Mouse (Mus musculus) Patski (cell line): Measurements from ENCODE around the gene Frmpd4. TPM values are rescaled to one million over a fixed set of nuclear protein-coding genes. Genes with fewer than 3 reads are reported as not detected.

Experiments used
- ATAC-seq: fragments of 100-300 bp; one replicate; pipeline ENCODE4 v1.8.0; 2021
- CTCF ChIA-PET: fragments of 350-600 bp; sonication (Branson Sonifier 250); formaldehyde crosslinking; loops from one replicate; lab custom pipeline; 2022; ENCODE audit warnings: inconsistent platforms; lab: Charles Lee
- POLR2A ChIA-PET: fragments of 350-600 bp; sonication (Branson Sonifier 250); formaldehyde crosslinking; loops from one replicate; lab custom pipeline; 2022; ENCODE audit warnings: antibody characterized with exemption, inconsistent platforms; lab: Charles Lee
- DNase-seq: peaks from one replicate; pipeline ENCODE4 v3.0.0-alpha.2; 2011; ENCODE audit warnings: low read depth, low spot score
- H3K27me3 ChIP-seq: fragments of 371-371 bp; one replicate; pipeline ENCODE4 v1.5.1; 2021
- CTCF ChIP-seq: fragments of 100-300 bp; IDR thresholded peaks from one replicate; pipeline ENCODE4 v1.5.1; 2021
- in situ Hi-C: fragments of 300-500 bp; cut with MboI; formaldehyde crosslinking; loops from 3 replicates; pipeline ENCODE4 v1.11.1; 2018; ENCODE audit warnings: low pct_unique_long_range_greater_than_20kb, mixed read lengths
- polyA plus RNA-seq: library from polyadenylated mRNA; unstranded; gene quantifications from one replicate; pipeline ENCODE4 v1.2.3, GENCODE M21; 2021

Gene Frmpd4
- 0.26 TPM for polyA plus RNA-seq

DNA sequence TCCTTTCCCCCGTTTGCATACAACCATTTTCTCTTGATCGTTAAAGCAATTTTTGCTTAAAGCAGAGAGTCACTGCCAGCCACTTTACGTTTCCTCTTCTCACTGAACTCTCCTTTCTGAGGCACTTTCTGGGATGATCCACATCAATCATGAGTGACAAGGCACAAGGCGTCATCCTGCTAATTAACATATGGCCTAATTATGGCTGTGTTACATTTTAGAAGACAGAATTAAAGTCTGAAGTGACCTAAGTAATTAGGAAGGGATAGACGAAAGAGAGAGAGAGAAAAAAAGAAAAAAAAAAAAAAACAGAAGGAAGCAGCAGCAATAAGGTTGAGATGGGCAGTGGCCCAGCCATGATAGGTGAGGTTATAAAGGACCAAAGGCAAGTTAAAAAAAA, at the start of gene Frmpd4:
Gene Frmpd4, minus strand, starts transcription at position 101 of the 400 bp plus-strand sequence.
- DNase-seq (no peak), ATAC-seq (no peak)
- CTCF ChIA-PET, result no interaction called here
- in situ Hi-C loops, result no loop called here
- POLR2A ChIA-PET, result no interaction called here
- TF ChIP-seq CTCF, result no peak
- peaks cover 3% of the 10 kb centered on the region for H3K27me3 ChIP-seq

DNA sequence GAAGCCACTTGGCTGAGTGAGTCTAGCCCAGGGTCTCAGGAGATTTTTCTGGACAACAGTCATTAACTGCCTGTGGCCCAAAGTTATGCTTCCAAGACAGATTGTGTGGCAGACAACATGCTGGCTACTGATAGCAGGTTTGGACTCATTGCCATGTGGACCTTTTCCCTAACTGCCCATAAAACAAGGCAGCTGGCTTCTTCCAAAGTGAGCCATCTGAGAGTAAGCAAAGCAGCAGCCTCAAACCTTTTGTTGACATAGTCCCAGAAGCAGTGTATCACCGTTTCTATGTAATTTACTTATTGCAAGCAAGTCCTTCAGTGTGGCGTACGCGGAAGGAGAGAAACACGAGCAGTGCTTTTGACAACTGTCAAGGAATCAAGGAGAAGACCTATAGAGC, 18.2 kb upstream of the Frmpd4 start:
- ATAC-seq (no peak), DNase-seq (no peak)
- in situ Hi-C loops, result no loop called here
- peaks cover 60% of the 10 kb centered on the region for H3K27me3 ChIP-seq
- ChIA-PET POLR2A (no interaction called here), CTCF (interaction anchor here (1.2 kb wide), 1 partner anchor 11 kb away, joined by 3 read pairs; no protein-coding TSS in a partner anchor)
- no peak for TF ChIP-seq CTCF

DNA sequence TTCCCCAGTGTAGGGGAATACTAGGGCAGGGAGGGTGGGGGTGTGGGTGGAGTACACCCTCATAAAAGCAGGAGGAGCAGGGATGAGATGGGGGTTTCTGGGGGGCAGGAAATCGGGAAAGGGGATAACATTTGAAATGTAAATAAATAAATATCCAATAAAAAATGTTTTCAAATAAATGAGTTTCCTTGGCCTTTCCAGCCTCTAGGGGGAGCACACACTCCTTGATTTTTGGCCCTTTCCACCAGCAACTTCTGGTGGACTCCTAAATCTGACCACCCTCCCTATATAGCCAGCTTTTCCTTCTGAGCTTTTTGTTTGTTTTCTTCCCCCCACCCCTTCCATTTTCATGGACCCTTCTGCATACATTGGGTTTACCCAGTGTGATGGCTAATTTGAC, 7.3 kb upstream of the Frmpd4 start:
- DNase-seq (no peak), ATAC-seq (no peak)
- in situ Hi-C loops, result no loop called here
- ChIA-PET POLR2A (no interaction called here), CTCF (interaction anchor here (1.1 to 1.5 kb wide), 2 partner anchors 9 to 11 kb away, joined by 3 to 4 read pairs; no protein-coding TSS in a partner anchor)
- TF ChIP-seq CTCF, result peak; percentile 46
- peaks cover 16% of the 10 kb centered on the region for H3K27me3 ChIP-seq

DNA sequence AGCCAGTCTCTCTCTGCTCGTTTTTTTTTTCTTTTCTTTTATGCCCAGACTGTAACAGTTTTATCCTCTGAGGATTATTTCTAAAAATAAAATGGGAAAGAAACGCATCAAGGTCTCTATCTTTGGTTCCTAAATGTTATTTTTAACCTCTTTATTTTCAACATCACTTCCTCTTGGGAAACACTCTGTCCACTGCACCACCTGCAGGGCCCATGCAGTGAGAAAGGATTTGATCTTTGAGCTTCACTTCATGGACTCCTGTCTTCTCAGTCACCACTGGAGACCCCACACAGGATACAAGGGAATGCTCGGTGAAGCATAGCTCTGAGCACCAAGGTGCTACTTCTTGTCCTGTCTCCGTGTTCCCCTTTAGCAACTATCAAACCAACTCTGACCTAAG, 5.2 kb downstream of the Frmpd4 start:
- DNase-seq, result no peak
- ATAC-seq, result no peak
- no peak for TF ChIP-seq CTCF
- CTCF ChIA-PET, result no interaction called here
- in situ Hi-C loops, result no loop called here
- POLR2A ChIA-PET, result no interaction called here
- H3K27me3 ChIP-seq, result peaks cover 13% of the 10 kb centered on the region

DNA sequence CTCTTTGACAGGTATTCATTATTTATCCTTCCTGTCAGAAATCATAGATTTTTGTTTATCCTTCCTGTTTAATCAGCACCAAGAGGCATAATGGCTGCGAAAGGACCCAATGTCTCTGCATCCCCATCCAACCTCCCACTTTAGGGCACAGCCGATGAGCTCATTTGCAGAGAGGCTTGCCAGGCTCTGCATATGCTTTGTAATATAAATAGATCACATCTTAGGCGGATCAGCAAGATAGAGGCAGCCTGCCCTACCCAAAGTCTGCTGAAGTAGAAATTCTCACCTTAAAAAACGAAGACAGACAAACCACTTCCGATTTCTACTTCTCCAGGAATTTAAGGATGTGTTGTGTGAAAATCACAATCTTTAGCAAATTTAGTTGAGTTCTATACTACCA, 7.8 kb downstream of the Frmpd4 start:
- peaks cover 25% of the 10 kb centered on the region for H3K27me3 ChIP-seq
- ChIA-PET CTCF (no interaction called here), POLR2A (no interaction called here)
- in situ Hi-C loops, result no loop called here
- ATAC-seq (no peak), DNase-seq (no peak)
- no peak for TF ChIP-seq CTCF

DNA sequence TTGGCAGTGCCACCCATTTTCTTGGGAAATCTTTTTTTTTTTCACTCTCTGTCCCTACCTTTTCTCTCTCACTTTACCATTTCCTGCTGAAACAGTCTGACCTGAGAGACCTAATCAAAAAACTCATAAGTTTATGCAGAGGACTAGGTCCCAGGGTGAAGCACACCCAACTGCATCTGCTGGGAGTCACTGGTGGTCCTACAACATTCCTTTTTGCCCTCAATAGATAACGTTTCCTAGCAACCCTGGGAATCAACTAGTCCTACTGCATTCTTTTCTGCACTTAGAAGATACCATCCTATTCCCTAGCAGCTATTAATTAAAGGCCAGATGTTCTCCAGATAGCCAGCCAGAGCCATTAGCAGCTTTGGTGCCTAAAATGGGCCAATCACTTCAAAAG, 71.8 kb downstream of the Frmpd4 start:
- H3K27me3 ChIP-seq, result no peaks in the 10 kb centered on the region
- DNase-seq, result no peak
- POLR2A ChIA-PET, result interaction anchor here (0.7 kb wide), 1 partner anchor 402 kb away, joined by 3 read pairs; no protein-coding TSS in a partner anchor
- no peak for TF ChIP-seq CTCF
- CTCF ChIA-PET, result interaction anchor here (1.0 to 1.2 kb wide), 2 partner anchors 13 to 20 kb away, joined by 3 read pairs; no protein-coding TSS in a partner anchor
- no peak for ATAC-seq
- in situ Hi-C loops, result no loop called here

DNA sequence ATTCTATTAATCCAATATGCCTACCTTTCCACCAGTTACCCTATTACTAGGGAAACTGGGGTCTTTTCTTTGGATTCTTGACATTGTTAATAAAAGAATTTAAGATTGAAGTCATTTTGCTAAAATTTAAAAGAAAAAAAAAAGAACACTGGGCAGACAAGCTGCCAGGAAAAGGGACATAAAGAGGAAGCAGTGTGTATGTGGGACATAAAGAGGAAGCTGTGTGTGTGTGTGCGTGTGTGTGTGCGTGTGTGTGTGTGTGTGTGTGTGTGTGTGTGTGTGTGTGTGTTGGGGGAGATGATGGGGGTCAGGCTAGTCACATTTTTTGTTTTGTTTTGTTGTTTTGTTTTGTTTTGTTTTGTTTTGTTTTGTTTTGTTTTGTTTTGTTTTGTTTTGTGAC, 121.8 kb downstream of the Frmpd4 start:
- DNase-seq, result no peak
- POLR2A ChIA-PET, result no interaction called here
- in situ Hi-C loops, result no loop called here
- ATAC-seq, result no peak
- CTCF ChIA-PET, result no interaction called here
- peaks cover 18% of the 10 kb centered on the region for H3K27me3 ChIP-seq
- no peak for TF ChIP-seq CTCF

DNA sequence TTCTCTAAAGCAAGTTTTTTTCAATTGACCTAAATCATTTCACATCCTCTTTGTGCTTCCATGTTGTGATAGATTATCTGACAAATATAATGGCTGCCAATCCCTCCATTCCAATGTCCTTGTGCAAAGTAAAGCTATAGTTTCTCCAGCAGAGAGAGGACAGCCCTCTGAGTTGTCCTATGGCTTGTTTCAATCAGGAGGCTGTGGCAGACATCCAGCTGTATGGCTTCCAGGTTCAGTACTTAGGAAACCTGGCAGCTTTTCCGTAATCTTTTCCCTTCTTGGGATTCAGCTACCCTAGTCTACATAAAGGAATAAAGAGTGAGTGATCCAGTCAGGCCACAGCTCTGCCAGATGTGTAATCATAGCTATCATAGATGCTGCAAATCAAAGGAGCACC, 145.8 kb downstream of the Frmpd4 start:
- ChIA-PET POLR2A (interaction anchor here (1.1 kb wide), 1 partner anchor 9 kb away, joined by 3 read pairs; no protein-coding TSS in a partner anchor), CTCF (interaction anchor here (1.3 kb wide), 2 partner anchors 8 to 9 kb away, joined by 3 to 4 read pairs; no protein-coding TSS in a partner anchor)
- H3K27me3 ChIP-seq, result peaks cover 18% of the 10 kb centered on the region
- ATAC-seq, result no peak
- no peak for TF ChIP-seq CTCF
- in situ Hi-C loops, result no loop called here
- no peak for DNase-seq

DNA sequence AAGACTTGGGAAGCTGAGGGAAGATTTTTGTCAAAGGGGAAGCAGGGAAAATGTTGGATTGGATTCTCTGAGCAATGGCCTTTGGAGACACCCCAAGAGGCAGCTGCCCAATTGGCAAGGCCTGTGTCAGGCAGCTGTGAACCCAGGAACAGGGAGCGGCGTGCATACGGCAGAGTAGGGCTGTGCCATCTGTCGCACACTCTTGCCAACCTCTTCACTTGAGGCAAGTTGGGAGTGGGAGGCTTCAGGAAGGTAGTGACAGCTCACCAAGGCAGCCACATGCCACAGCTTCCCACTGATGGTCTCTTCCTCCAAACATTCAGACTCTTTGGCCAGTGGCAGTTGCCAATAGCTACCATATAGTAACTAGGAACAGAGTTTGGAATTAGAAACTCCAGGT, 147.2 kb downstream of the Frmpd4 start:
- POLR2A ChIA-PET, result no interaction called here
- H3K27me3 ChIP-seq, result peaks cover 9% of the 10 kb centered on the region
- ATAC-seq, result no peak
- in situ Hi-C loops, result no loop called here
- TF ChIP-seq CTCF, result no peak
- no peak for DNase-seq
- CTCF ChIA-PET, result no interaction called here

DNA sequence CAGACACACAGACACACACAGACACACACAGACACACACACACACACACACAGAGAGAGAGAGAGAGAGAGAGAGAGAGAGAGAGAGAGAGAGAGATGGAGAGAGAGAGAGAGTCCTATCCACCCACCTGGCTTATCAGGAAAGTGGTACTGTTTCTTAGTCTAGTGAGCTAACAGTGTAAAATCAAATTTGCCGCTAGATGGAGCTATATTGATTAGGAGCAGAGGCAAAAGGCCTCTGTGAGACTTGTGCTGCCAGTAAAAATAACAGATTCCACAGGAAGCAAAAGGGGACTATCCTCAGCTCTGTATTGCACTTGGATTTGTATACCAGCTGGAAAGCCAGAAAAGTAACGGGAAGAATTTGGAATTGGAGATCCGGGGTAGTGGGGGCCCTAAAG, 161.6 kb downstream of the Frmpd4 start:
- CTCF ChIA-PET, result no interaction called here
- no peak for DNase-seq
- TF ChIP-seq CTCF, result peak; percentile 55
- POLR2A ChIA-PET, result no interaction called here
- peaks cover 11% of the 10 kb centered on the region for H3K27me3 ChIP-seq
- in situ Hi-C loops, result loop anchor here (25.0 kb wide), 1 partner anchor 522 kb away; no protein-coding TSS in a partner anchor
- peak; percentile 57 for ATAC-seq

DNA sequence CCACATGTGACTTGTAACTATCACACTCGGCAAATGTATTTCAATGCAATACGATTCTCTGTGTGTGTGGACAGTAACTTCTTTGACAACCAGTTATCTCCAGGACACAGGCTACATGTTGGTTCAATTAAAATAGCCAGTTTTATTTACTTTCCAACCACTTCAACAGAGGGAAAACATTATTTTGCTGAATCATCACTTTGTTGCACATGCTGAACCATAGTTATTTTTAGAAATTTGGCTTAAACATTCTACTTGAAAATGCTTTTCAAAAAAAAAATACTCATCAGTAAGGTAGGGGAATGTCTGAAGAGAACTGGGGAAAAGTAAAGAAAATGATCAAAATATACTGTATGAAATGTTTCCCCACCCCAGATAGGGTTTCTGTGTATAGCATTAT, 173.5 kb downstream of the Frmpd4 start:
- peaks cover 13% of the 10 kb centered on the region for H3K27me3 ChIP-seq
- in situ Hi-C loops, result loop anchor here (25.0 kb wide), 1 partner anchor 534 kb away; no protein-coding TSS in a partner anchor
- DNase-seq (no peak), ATAC-seq (no peak)
- no peak for TF ChIP-seq CTCF
- ChIA-PET CTCF (no interaction called here), POLR2A (no interaction called here)

DNA sequence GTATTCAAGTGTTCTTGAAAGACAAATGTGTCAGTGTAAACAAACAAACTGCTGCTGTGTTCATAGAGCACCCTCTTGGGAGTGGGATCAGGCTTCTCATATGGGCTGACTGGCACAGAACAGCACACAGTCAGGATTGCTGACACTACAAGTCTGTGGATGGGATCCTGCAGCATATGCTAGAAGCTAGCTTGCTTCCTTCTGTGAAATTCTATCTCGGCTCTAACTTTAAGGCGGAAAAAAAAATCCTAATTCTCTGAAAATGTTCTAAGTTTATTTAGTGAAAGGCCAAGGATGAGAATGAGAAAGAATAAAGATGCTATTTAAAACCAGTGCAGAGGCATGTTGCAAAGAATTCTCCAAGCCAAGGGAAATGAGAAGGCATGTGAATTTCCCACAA, 226.6 kb downstream of the Frmpd4 start:
- in situ Hi-C loops, result no loop called here
- no peak for DNase-seq
- ChIA-PET POLR2A (no interaction called here), CTCF (no interaction called here)
- ATAC-seq, result no peak
- peak; percentile 5 for TF ChIP-seq CTCF
- no peaks in the 10 kb centered on the region for H3K27me3 ChIP-seq
